Mouse (Mus musculus) left cerebral cortex, postnatal 4 days (tissue): ENCODE measurements around the gene Cyp1a2. TPM values are rescaled to one million over a fixed set of nuclear protein-coding genes. Genes with fewer than 3 reads are reported as not detected.

Experiments
- DNase-seq: peaks from one replicate; pipeline ENCODE4 v3.0.0-alpha.2; 2022
- intact Hi-C: fragments of 180-260 bp; cut with DNase I; formaldehyde crosslinking; loops from one replicate; pipeline ENCODE4 v1.15.1; 2025
- total RNA-seq, 2 experiments: library from RNA; stranded (reverse); gene quantifications; 2 replicates each; pipeline ENCODE4 v1.2.3; 2021

Gene Cyp1a2
- total RNA-seq, 2 experiments from 2014 or later: not detected

- intact Hi-C loops: no loop called here
- DNase-seq: no peak
Observed at GRCm38 (mm10) chr9:57681411-57681810, 2.1 kb downstream of the Cyp1a2 start.

DNA sequence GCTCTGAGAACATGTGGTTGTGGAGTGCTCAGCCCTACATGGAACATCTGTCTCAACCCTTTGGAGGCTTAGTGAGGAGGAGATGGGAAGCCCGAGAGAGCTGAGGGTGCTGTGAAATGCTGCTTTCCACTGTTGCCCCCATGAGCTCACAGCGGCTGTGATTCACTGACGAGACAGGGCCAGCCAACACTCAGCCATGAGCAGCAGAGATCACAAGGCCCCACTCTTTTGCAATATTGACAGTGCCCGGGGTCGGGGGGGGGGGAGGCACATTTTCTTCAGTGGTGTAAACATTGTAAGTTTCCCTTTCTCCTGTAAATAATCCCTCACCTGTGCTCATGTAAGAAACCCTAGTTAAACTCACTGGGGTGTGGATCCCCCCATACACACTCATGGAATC is 12.0 kb downstream of the Cyp1a2 start:
- intact Hi-C loops: no loop called here
- no peak for DNase-seq

- no peak for DNase-seq
- intact Hi-C loops: no loop called here
Observed at GRCm38 (mm10) chr9:57671037-57671436, 12.5 kb downstream of the Cyp1a2 start.

- DNase-seq: no peak
- intact Hi-C loops: no loop called here
Observed at GRCm38 (mm10) chr9:57669566-57669965, 13.9 kb downstream of the Cyp1a2 start.

DNA sequence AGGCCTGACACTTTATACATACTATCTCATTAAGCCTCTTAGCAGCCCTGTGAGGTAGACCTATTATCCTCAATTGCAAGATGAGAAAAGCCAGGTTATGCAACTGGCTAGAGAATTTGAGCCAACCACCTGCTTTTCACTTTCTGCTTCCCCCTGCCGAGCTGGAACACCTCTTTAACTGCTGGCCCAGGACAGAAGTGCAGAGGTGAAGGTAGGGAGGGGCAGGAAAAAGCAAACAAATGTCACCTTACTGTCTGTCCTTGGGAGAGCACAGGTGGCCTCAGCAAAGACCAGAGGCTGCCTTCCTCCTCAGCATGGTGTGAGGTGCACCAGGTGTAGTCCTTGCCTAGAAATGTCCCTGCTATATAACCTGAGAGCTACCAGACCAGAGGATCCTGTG is 15.2 kb downstream of the Cyp1a2 start:
- DNase-seq: no peak
- intact Hi-C loops: no loop called here

DNA sequence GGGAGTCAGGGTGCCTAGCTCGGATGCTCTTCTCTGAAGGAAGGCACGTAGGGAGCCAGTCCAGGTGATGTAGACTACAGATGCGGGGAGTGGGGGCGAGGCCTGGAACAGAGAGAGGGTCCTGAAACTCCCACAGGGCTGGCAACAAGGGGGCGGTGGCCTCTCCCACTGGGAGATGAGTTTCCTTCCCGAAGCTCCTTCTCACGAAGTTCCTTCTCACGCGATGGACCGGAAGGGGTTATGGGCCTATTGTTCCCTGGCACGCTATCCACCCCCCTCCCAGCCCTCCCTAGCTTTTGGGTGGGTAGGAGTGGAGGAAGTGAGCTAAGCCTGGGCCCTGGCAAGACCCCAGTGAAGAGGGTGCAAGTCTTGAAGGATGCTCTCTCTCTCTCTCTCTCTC is 15.7 kb downstream of the Cyp1a2 start:
- intact Hi-C loops: no loop called here
- no peak for DNase-seq

GRCm38 (mm10) chr9:57667136-57667535 is 16.4 kb downstream of the Cyp1a2 start:
- intact Hi-C loops: no loop called here
- DNase-seq: no peak

- intact Hi-C loops: no loop called here
- no peak for DNase-seq
Observed at GRCm38 (mm10) chr9:57666536-57666935, 17.0 kb downstream of the Cyp1a2 start.

- intact Hi-C loops: no loop called here
- DNase-seq: no peak
Observed at GRCm38 (mm10) chr9:57664616-57665015, 18.9 kb downstream of the Cyp1a2 start.

- intact Hi-C loops: no loop called here
- DNase-seq: no peak
Observed at GRCm38 (mm10) chr9:57661552-57661951, 22.0 kb downstream of the Cyp1a2 start.

DNA sequence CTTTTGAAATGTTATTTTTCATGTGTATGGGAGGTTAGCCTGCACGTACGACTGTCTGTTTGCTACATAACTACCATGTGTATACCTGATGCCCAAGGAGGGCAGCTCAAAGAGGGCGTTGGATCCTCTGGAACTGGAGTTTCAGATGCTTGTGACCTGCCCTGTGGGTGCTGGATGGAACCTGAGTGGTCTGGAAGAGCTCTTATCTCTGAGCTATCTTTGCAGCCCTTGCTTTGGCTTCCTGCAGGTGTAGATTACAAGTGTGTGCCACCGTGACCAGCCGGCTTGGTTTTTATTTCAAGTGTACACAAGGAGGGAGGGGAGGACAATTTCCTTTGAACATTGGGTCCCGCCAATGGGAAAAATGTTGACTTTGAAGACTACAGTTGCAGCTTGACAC is 23.0 kb downstream of the Cyp1a2 start:
- intact Hi-C loops: no loop called here

GRCm38 (mm10) chr9:57659774-57660173 is 23.7 kb downstream of the Cyp1a2 start:
- peak; percentile 67 for DNase-seq
- intact Hi-C loops: loop anchor here (2.0 to 5.0 kb wide), 2 partner anchors 85 to 117 kb away; no protein-coding TSS in a partner anchor

More for the DNA sequence above, 23.0 kb downstream of the Cyp1a2 start:
- no peak for DNase-seq

- intact Hi-C loops: loop anchor here (2.0 to 5.0 kb wide), 2 partner anchors 86 to 117 kb away; no protein-coding TSS in a partner anchor
- no peak for DNase-seq
Observed at GRCm38 (mm10) chr9:57658970-57659369, 24.5 kb downstream of the Cyp1a2 start.

GRCm38 (mm10) chr9:57657843-57658242 is 25.7 kb downstream of the Cyp1a2 start:
- no peak for DNase-seq
- intact Hi-C loops: loop anchor here (2.0 to 5.0 kb wide), 2 partner anchors 87 to 116 kb away; no protein-coding TSS in a partner anchor

DNA sequence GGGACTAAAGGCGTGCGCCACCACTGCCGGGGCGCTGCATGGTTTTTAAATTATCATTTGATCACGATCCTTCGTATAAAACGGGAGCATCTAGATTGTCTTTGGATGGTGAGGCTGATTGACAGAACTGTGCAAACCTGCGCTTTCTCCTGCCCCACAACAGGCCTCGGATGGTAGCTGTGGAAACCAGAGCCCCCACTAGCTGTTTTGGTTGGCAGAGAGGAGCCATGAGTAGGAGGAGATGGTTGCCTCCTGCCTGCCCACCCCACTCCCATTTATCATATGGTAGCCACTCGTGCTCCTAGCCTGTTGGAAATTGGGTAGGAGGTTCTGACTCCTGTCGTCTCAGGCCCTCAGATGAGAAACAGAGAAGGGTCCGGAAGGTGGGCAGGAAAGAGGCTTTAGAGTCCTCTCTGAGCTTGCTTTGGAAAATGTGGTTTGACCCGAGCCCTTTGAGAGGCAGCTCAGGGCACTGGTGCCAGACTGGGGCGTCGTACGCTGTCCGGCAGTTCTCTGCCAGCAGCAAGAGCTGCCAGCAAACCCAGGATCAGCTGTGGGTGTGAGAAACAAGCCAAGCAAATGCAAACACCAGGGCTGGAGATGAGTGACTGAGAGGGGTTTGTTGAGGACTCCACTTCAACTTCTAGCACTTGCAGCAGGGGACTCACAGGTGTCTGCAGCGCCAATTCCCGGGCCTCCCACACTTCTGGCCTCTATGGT is 26.7 kb downstream of the Cyp1a2 start:
- intact Hi-C loops: loop anchor here (5.0 kb wide), 1 partner anchor 114 kb away; no protein-coding TSS in a partner anchor
- no peak for DNase-seq

DNA sequence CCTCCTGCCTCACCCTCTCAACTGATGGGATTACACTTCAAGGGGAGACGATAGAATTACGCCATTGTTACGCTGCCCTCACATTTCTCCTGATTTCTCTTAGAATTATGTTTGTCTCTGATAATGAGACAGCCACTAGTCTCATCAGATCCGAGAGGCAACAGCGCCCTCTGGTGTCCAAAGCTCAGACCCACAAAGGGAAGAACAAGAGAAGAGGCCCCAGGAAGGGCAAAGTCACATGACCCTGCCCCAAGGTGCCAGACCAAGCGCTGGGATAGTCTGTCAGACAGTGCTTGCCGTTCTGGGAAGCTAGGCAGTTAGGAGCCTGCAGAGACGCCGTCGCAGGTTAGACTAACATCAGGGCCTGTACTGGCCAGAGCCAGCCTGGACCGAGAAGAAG is 27.8 kb downstream of the Cyp1a2 start:
- intact Hi-C loops: loop anchor here (5.0 kb wide), 1 partner anchor 113 kb away; no protein-coding TSS in a partner anchor
- DNase-seq: peak; percentile 97

GRCm38 (mm10) chr9:57654966-57655365 is 28.5 kb downstream of the Cyp1a2 start:
- intact Hi-C loops: loop anchor here (5.0 kb wide), 1 partner anchor 113 kb away; no protein-coding TSS in a partner anchor
- no peak for DNase-seq

GRCm38 (mm10) chr9:57653283-57653682 is 30.2 kb downstream of the Cyp1a2 start, which contains the start of gene Csk:
Gene Csk (minus strand): TSS chr9:57653631.
- no peak for DNase-seq
- intact Hi-C loops: no loop called here

GRCm38 (mm10) chr9:57652855-57653254 is 30.6 kb downstream of the Cyp1a2 start:
- DNase-seq: no peak
- intact Hi-C loops: no loop called here

- intact Hi-C loops: no loop called here
- no peak for DNase-seq
Observed at GRCm38 (mm10) chr9:57652351-57652750, 31.2 kb downstream of the Cyp1a2 start.

DNA sequence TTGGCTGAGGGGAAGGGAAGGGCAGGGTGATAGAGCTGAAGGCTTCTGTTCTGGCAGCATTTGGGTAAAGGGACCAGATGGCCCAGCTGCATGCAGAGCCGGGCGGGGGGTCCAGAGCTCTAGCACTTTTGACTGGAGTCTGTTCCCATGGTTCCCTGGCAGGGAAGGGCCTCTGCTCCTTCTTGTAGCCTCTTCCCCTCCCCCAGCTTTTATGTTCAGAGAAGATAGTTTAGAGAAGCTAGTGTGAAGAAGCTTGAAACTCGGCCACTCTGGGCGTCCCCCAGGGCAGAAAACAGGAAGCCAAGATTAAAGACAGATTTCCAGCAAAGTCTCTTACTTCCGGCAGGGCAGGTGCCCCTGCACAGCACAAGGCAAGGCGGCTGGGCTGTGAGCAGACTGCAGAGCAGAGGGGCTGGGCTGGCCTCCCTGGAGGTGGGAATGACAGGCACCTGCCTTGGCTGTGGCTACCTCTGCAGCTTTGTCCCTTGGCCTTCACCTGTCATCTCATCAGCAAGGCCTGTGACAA is 32.7 kb downstream of the Cyp1a2 start:
- peak; percentile 90 for DNase-seq
- intact Hi-C loops: no loop called here

- no peak for DNase-seq
- intact Hi-C loops: no loop called here
Observed at GRCm38 (mm10) chr9:57650130-57650785, 33.2 kb downstream of the Cyp1a2 start.
